Mouse (Mus musculus) induced T-regulatory cell, adult 2 months (primary cell): ENCODE measurements around the gene Glmn.

Experiments
- DNase-seq: peaks from one replicate; pipeline ENCODE4 v3.0.0-alpha.2; 2012; ENCODE audit warnings: low read depth

The Glmn gene

GRCm38 (mm10) chr5:107597301-107598077, at the start of gene Glmn, which contains the start of gene Rpap2:
Glmn (minus strand) TSS chr5:107597888.
Rpap2 (plus strand) TSS chr5:107597373.
- peak; percentile 90 for DNase-seq

GRCm38 (mm10) chr5:107645935-107646334, 48.2 kb upstream of the Glmn start:
- peak; percentile 75 for DNase-seq

GRCm38 (mm10) chr5:107644595-107644994, 46.9 kb upstream of the Glmn start:
- DNase-seq: no peak

- no peak for DNase-seq
Measured at GRCm38 (mm10) chr5:107638366-107638765, 40.7 kb upstream of the Glmn start.

GRCm38 (mm10) chr5:107637106-107637505, 39.4 kb upstream of the Glmn start:
- DNase-seq: no peak

- DNase-seq: no peak
Measured at GRCm38 (mm10) chr5:107633651-107634050, 36.0 kb upstream of the Glmn start.

- no peak for DNase-seq
Measured at GRCm38 (mm10) chr5:107621327-107621726, 23.6 kb upstream of the Glmn start.

- DNase-seq: no peak
Measured at GRCm38 (mm10) chr5:107617986-107618385, 20.3 kb upstream of the Glmn start.

- DNase-seq: peak; percentile 85
Measured at GRCm38 (mm10) chr5:107611224-107611623, 13.5 kb upstream of the Glmn start.

- no peak for DNase-seq
Measured at GRCm38 (mm10) chr5:107598380-107598779, 692 bp upstream of the Glmn start.

- DNase-seq: no peak
Measured at GRCm38 (mm10) chr5:107569148-107569547, 28.5 kb downstream of the Glmn start.

- no peak for DNase-seq
Measured at GRCm38 (mm10) chr5:107556969-107557368, 40.7 kb downstream of the Glmn start.

GRCm38 (mm10) chr5:107554336-107554735, 43.4 kb downstream of the Glmn start:
- peak; percentile 65 for DNase-seq

GRCm38 (mm10) chr5:107548444-107548843, 49.2 kb downstream of the Glmn start:
- DNase-seq: no peak

- DNase-seq: no peak
Measured at GRCm38 (mm10) chr5:107547955-107548354, 49.7 kb downstream of the Glmn start.

- DNase-seq: peak; percentile 64
Measured at GRCm38 (mm10) chr5:107545927-107546326, 51.8 kb downstream of the Glmn start.

- no peak for DNase-seq
Measured at GRCm38 (mm10) chr5:107541696-107542095, 56.0 kb downstream of the Glmn start.

GRCm38 (mm10) chr5:107534581-107534980, 63.1 kb downstream of the Glmn start, which contains the start of gene 1700028K03Rik:
1700028K03Rik (plus strand) TSS chr5:107534709.
- no peak for DNase-seq

GRCm38 (mm10) chr5:107533590-107533989, 64.1 kb downstream of the Glmn start:
- no peak for DNase-seq

GRCm38 (mm10) chr5:107528856-107529255, 68.8 kb downstream of the Glmn start:
- peak; percentile 64 for DNase-seq

- peak; percentile 80 for DNase-seq
Measured at GRCm38 (mm10) chr5:107524281-107524680, 73.4 kb downstream of the Glmn start.

- no peak for DNase-seq
Measured at GRCm38 (mm10) chr5:107521897-107522296, 75.8 kb downstream of the Glmn start.

GRCm38 (mm10) chr5:107521386-107521785, 76.3 kb downstream of the Glmn start:
- DNase-seq: no peak

GRCm38 (mm10) chr5:107518602-107519001, 79.1 kb downstream of the Glmn start:
- no peak for DNase-seq
